Mouse (Mus musculus) spleen, adult 2 months (tissue): ENCODE measurements at regions not wholly inside any gene's neighbourhood (a gene's known extent, or its start where the extent isn't known, plus 50 kb on each side); places are given as distances from the start of the nearest gene placed in this dataset.

ENCODE experiments used
- CTCF ChIP-seq: fragments of 200-500 bp; IDR thresholded peaks from 2 replicates; pipeline ENCODE4 v1.5.1; 2011; ENCODE audit warnings: mild to moderate bottlenecking, inconsistent platforms; ENCODE audit not compliant: insufficient read depth, insufficient read length, insufficient replicate concordance; ENCODE audit errors: extremely low read depth
- POLR2A ChIP-seq: fragments of 200-500 bp; IDR thresholded peaks from 2 replicates; pipeline ENCODE4 v1.6.1; 2011; ENCODE audit warnings: low read depth, low read length, inconsistent platforms

DNA sequence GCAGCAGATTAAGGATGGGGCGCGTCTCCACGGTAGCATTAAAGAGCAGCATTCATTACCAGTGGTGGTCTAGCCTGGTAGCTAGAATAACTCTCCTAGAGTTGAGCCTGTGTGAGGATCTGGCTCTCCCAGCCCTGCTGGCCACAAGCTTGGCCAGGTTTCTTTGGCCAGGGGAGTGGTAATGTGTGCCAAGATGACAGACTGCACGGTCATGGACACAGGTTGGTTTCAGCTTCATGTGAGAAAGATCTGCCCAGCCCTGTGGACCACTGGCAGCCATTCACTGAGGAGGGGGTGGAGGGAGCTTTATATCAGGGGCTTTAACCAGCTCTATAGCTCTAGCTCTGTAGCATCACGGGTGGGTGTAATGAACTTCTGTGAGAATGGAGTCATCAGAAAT lies 176.5 kb downstream of the Matn1 start:
- no peak for TF ChIP-seq POLR2A
- no peak for TF ChIP-seq CTCF
